Mouse (Mus musculus): ENCODE data around the gene Zfp609.

Zfp609 gene

DNA sequence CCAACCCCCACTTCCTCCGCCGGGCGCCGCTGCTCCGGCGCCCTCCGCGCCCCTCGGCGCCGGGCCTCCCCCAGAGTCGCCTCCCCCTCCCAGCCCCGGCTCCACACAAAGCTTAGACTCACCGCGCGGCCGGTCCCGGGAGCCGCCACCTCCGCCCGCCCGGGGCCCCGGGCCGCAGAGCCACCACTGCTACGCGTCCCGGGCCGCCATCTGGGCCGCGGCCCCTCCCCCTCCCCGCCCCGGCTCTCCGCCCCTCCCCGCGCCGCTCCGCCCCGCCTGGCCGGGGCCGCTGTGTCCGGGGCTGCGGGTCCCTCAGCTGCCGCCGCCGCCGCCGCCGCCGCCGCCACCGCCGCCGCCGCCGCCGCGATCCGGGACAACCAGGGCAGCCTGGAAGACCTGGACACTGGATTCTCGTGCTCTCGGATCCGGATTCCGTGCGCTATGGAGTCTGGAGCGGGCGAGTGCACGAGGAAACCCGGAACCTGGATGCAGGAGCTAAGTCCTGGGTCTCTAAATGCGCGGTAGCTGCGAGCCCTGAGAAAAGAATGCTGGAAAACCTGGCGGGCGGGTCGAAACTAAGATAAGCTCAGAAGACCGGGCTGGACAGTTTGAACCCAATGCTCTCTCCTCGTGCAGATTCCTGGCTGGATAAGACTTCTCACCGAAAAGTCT, at the start of gene Zfp609:
Gene Zfp609 (minus strand): TSS at position 221 of the 672 bp plus-strand sequence.
- peak; percentile 95 for DNase-seq (ENCODE audit: low spot score)

DNA sequence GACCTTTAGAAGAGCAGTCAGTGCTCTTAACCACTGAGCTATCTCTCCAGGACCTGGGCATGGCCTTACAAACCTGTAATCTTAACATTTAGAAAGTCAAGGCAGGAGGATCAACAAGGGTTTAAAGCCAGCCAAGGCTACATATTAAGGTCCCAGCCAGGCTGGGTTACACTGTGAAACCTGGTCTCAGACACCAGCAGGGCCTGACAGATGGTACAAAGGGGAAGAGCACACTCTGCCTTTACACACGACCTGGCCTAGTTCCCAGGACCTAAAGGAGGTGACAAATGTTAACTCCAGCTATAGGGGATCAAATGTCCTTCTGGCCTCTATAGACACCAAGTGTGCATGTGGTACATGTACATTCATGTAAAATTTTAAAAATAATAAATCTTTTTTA, 32.3 kb upstream of the Zfp609 start:
- DNase-seq (ENCODE audit: low spot score), result no peak

DNA sequence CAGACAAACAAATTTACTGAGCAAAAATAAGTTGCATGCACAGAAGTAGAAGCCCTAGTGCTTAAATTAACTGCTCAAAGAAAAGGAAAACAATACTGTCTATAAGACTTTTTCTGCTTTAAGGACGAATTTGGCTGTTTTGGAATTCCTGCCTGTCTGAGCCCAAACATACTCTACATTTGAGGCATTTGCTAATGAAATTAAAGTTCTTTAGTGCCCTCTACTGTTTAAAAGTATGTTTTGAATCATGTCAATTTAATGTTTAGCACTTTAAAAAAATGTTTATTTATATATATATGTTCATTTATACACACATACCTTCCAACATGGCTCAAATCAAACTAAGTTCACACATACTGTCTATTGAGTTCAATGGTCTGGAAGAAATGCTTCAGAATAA, 22.8 kb upstream of the Zfp609 start:
- no peak for DNase-seq (ENCODE audit: low spot score)

DNA sequence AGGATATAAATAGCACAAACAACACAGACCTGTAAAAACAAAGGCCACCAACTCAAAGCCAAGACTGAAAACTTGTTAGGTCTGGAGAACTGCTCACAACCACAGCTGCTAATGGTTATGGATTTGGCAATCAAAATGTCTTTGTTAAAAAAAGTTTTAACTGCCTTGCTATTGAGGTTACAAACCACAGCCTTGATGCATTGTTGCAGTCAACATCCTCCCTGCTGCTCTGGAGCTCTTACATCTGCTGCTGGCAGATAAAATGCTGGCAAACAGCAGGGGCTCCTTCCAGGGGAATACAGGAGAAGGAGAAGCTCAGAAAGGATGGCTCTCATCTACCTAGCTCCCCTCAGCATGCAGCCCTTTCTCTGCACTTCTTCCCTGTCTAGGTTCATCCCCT, 20.8 kb upstream of the Zfp609 start:
- DNase-seq (ENCODE audit: low spot score), result no peak

DNA sequence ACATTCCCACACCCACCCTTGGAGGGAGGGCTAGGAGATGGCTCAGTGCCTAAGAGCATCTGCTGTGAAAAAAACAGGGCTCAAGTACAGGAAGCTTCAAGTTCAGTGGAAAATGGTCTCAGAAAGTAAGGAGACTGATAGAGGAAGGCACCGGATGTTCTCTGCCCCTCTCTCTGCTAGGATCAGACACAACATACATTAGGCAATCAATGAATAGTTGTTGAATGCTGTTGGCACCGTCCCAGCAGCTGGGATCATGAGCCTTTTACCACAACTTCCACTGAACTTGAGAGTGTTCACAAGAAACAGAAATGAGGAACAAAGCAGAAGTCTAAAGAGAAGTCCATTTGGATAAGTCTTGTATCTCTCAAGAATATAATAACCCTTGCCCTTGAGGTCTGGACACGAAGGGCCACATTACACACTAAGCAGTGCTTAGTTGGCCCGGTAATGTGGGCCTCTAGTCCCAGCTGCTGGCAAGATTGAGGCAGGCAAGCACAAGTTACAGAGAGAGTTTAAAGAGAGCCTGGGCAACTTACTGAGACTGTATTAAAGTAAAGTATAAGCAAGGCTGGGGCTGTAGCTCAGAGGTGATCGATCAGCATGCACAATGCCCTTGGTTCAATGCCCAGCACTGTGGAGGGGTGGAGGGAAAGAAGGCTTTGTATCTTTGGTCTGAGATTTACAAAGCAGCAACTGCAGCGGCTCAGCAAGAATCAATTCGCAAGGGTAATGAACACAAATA, 17.2 kb upstream of the Zfp609 start:
- no peak for DNase-seq (ENCODE audit: low spot score)

DNA sequence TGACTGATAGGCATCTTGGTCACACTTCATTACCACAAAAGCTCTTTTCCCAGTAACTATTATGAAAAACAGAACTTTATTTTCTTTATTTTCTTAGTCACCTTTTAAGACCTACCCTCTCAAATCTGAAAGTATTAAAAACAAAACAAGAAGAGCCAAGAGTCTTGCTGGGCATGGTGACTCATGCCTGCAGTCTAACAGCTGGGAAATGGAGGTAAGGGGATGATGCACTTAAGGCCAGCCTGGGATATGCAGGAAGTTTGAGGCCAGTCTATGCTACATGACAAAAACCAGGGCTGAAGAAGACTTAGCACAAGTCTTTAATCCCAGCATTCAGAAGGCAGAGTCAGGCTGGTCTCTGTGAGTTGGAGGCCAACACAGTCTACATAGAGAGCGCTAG, 12.5 kb upstream of the Zfp609 start:
- DNase-seq (ENCODE audit: low spot score), result no peak

DNA sequence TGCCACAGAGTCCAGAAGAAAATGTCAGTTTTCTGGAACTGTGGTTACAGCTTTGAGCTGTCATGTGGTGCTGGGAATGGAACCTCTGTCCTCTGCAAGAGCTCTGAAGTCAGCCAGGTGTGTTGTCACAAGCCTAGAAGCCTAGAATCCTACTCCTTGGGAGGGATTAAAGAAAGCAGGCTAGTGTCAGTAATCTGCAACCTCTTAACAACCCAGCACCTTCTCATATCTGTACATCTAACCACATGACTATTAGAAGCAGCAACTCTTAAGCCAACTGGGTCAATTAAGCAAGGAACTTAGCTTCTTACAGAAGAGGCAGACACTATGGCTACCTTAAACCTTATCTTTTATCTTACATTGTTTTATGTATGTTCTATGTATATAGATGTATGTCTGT, 9.6 kb upstream of the Zfp609 start:
- no peak for DNase-seq (ENCODE audit: low spot score)

DNA sequence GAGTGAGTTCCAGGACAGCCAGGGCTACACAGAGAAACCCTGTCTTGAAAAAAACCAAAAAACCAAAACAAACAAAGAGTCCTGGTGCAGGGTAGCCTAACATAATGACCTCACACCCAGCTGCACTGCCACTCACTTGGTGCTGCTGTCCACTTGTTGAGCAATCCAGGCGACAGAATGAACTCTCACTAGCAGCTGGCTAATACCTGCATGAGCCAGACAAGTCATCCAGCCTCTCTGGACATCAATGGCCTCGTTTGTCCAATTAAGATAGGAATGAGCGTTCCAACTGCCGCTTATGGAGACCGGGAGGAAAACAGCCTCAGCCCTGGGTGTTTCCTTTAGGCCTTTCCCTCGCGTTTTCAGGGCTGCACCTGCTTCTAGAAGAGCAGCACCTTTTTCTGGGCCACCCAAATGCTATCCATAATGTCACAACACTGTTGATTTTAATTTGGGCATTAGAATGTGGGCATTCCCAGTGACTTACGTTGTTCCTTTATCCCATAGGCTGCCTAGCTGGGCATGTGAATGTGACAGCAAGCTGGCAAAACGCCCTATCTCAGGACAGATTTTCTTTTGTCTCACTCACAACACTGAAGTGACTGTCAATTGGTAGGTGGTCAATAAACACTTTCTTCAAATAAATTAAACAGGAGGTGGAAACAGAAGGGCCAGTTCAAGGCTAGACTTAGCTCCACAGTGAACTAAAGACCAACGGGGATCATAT, 7.4 kb upstream of the Zfp609 start:
- DNase-seq (ENCODE audit: low spot score), result peak; percentile 63

DNA sequence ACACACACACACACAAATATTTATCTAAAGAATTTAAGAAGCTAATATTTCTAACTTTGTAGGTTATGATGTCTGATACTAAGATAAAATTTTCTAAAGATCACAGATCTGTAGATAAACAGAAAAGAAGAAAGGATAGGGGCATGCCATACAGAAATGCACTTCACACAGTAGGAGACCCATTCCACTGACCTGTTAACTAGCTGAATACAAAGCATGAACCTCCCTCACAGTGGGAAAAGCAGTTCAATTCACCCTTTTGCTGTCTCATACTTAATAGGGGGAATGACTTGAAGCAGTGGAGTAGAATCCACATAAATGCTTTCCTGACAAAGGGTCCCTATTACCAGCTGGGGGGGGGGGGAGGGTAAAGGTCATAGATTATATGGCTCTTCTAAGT, 6.3 kb upstream of the Zfp609 start:
- DNase-seq (ENCODE audit: low spot score), result no peak

DNA sequence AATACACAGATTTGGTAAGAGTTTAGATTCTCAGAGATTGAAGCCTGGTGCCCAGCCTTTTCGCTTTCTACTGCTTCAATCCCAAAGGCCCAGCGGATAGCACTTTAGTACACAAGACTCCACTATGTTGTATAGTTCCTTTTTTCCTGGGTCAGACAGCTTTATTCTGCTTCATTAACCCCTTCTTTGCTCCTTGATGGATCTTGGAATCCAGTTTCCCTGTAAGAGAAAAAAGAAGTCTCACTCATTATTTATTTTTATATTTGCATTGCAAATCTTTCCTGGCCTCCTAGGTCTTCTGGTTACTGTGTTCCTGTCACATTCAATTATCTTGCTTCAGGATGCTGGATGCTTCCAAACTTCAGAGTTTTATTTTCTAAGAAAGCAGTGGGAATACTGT, 5.9 kb upstream of the Zfp609 start:
- no peak for DNase-seq (ENCODE audit: low spot score)

DNA sequence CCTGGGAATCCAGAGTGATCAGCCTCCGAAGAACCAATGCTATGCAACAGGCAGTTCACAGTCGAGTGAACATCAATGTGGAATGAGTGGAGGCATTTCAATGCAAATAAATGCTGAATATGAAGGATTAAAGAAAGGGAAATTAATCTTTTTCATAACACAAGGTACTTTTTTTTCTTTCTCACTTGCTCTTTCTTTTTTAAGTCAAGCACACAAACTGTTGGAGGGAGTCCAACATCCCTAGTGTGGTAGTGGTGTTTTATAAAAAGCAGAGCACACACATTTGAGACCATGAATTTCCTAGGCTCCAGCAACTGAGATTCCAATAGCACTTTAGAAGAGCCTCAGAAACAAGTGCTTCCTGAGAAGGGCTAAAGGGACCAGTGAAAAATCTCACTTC, 4.7 kb upstream of the Zfp609 start:
- no peak for DNase-seq (ENCODE audit: low spot score)

DNA sequence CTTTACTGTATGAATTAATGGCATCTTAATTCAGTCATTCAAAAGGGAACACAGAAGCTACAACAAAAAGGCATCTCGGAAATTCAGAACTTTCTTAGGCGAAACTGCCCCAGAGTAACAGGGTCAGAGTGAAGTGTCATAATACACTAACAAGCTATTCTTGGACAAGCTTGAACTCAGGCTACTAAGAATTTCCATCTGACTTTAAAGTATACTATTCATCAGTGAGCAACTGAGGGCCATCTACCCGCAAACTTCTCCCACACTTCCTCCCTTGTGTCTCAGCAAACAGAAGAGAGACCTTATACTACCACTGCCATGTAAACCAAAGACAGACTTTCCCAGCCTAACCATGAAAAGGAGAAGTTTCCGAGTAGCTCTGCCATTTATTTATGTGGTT, 3.8 kb upstream of the Zfp609 start:
- peak; percentile 49 for DNase-seq (ENCODE audit: low spot score)

DNA sequence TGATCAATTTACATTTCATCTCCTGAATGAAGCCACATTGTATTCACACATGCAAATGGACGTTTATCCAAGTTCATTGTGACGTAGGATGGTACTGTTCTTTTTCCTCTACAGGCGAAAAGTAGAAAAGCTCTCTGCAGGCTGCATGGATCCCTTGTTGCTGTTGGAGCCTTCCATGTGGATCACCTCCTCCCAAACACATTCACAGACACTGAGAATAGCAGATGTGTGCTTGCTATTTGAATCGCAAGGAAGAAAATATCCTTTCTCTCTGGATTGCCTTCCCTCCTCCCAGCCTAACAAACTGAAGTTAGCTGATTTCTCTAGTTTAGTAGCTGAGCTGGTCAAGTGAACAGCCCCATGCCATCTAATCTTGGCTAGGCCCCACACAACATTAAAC, 2.9 kb upstream of the Zfp609 start:
- DNase-seq (ENCODE audit: low spot score), result no peak

DNA sequence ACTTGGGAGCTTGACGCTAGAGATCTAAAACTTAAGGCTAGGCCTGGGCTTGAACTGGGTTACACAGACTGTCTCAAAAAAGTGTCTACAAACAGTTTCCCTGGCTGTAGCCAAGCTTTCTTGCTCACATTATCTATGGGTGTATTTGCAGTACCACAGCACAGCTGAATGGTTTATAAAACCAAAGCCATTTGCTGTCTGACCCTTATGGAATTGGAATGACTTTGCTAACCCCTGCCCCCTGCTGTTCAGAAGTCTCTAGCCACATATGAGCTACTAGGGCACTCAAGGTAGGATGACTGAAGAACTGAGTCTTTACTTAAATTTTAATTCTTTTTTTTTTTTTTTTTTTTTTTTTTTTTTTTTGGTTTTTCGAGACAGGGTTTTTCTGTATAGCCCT, 2.0 kb upstream of the Zfp609 start:
- peak; percentile 52 for DNase-seq (ENCODE audit: low spot score)

DNA sequence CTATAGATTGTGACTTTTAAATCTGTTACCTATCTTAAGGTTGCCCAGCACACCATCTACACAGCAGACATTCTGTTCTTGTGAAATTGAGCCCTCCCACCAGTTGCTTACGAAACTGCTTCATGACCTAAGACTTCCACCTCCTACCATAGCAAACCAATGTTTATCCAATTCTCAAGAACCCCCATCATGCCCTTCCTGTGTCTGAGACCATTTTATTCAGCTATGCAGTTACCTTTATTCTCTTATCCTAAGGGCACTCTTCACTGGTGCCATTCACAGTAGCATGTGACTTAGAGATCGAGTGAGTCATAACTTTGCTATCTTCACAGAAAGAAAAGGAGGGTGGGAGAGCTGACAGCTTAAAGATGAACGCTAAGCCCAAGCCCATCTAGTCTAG, 1.1 kb upstream of the Zfp609 start:
- peak; percentile 44 for DNase-seq (ENCODE audit: low spot score)

DNA sequence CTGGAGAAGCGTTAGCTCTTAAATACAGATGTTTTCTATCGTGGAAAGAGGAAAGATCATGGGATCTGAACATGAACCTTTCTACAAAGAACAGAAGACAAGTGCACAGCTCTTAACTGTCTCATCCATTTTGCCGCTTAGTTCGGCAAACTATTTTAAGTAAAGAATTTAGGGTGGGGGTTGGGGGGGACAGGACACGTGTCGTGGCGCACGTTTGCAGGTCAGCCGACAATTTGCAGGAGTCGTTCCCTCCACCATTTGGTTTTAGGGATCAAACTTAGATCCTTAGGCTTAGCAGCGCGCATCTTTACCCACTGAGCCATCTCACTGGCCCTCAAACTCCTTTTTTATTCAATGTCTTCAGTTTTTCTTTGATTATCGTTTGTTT, 646 bp upstream of the Zfp609 start:
- DNase-seq (ENCODE audit: low spot score), result no peak

DNA sequence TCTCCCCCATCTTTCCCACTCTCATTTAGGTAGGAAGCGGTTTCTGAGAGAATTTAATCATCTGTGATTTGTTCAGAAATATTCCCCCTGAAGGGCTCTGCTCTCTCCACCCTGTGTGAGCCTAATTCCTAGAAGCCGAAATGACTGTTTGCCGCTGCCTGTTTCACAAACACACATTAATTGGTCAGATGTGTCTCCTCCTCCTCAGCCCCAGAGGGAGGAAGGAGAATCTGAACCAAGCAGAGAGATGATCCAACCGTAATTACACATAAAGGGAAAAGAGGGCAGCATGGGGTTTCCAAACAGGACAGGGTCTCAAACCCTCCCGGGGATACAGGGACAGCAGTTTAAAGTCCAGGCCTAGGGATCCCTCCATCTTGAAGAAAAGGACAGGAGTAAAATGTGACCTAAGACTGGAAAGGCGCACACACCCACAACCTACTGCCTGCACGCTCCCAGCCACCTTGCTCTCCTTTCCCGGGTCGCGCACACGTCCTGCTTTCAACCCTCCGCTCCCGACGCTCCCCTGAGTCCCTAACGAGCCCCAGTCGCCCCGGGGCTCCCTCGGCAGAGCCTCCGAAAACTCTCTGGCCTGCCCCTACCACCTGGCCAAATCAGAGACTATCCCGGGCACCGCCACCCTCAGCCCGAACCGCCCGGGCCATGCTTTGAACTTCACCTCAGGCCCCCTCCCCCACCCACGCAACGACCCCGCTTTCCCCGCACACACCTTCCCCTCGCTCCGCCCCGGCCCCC, 598 bp downstream of the Zfp609 start:
- peak; percentile 68 for DNase-seq (ENCODE audit: low spot score)

DNA sequence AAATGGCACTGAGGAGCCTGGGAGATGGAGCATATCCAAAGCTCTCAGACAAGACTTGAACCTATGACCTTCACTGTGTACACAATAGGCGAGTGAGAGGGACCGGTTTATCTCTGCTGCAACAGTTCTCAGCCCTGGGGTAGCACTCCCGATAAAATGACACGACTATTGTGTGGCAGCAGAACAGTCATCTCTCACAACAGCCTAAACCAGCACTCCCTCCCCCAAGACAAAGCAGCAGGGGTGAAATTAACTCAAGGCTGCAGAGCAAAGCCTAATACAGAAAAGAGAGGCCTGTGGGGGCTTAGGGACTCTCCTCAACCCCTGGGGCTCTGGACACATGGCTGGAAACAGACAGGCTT, 1.2 kb downstream of the Zfp609 start:
- no peak for DNase-seq (ENCODE audit: low spot score)

DNA sequence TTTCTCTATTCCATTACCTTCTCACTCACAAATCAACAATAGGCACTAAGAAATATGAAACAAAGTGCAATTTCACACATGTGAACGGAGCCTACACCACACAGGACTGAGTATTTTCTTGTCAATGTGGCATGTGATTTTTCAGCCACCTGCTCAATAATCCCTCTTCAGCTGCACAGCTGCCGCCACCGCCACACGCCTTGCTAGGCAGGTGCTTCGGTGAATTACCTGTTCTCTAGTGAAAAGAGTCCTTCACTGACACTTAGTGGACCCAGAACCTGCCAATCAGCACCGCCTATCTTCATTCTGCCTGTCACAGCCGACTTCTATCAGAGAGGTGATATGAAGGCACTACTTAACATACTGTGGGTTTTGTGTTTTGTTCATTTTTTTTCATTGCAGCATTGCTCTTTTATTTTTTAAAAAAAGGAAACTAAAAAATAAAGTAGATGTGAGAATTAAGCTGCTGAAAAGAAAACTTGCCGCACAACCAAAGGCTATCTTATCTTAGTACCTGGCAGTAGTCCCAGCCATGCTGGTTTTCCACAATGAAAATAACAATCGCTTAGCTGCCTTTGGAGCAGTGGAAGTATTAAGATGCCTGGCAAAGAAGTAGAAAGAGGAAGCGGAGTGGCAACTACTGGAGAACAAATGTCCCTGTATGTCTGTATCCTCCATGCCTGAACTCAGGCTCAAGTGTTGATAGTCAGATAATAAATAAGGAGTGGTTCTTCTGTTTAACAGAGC, 3.5 kb downstream of the Zfp609 start:
- no peak for DNase-seq (ENCODE audit: low spot score)

DNA sequence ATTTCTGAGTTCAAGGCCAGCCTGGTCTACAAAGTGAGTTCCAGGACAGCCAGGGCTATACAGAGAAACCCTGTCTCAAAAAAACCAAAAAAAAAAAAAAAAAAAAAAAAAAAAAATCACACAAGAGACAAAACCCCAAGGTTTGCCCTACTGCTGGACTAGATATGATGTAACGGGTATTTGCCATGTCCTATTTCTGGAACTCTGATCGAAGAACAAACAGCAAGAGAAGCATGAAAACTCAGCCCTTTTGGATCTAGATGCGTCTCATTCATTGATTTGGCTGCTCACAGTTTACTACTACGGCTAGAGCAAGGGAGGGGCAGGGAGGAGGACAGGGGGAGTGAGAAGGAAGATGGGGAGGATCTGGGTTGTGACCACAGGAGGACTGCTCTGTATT, 5.4 kb downstream of the Zfp609 start:
- no peak for DNase-seq (ENCODE audit: low spot score)

DNA sequence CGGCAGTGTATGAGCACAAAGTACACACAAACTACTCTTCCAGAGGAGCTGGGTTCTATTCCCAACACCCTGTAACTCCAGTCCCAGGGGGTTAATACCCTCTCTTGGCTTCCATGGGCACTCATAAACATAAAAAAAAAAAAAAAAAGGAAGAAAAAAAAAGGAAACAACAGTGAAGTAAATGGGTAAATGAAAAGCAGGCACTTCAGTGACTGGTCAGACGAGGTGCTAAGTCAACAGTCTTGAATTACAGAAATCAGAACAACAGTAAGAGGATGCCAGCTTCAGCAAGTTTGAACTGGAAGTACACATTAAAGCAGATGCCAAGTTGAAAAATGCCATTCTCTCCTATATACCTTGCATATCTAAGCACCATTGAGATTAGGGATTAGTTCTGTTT, 7.1 kb downstream of the Zfp609 start:
- no peak for DNase-seq (ENCODE audit: low spot score)

DNA sequence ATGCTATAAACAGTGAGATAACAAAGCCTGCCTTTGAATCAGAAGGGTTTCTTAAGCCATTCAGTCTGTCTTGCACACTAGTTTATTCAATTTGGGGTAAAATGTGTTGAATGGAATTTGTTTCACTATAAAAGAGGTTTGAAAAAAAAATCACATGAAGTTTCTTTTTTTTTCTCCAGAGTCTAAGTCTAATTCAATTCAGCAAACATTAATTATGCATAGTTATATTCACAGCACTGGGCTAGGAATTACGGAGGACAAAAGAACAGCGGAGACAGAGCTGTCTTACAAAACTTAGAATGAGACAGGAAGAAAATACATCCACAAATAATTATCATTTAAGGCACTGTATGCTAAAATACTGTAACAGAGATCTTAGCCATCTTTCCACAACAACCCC, 9.0 kb downstream of the Zfp609 start:
- no peak for DNase-seq (ENCODE audit: low spot score)

Measured in yolk sac, embryonic 10.5 days (tissue).